Mouse (Mus musculus) embryo, embryonic 10.5 days (tissue): Measurements from ENCODE around the gene 4833427G06Rik.

Experiments
- DNase-seq: peaks from one replicate; pipeline ENCODE4 v3.0.0-alpha.2; 2015; ENCODE audit warnings: low spot score

4833427G06Rik gene

DNA sequence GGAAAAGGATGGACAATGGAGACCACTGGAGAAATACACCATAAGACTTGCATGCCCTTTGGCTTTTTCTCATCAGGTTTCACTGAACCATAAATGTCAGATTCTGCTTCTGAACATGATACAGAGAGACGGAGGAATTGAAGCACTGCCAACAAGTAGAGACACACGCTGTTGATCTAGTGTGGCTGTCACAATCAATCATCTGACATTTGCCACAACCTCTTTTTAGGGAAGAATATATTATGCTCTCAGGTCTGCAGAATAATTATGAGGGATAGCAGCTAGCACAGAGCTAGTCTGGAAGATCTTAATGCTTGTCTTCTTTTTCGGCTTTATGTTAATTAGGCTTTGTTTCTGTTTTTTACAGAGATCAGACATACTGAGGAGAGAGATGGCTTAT is 33.7 kb downstream of the 4833427G06Rik start:
- DNase-seq = no peak

GRCm38 (mm10) chr9:51060601-51061000 is 41.3 kb downstream of the 4833427G06Rik start, which contains the start of gene Btg4:
Gene Btg4, plus strand, starts transcription at chr9:51060901.
- DNase-seq = no peak

DNA sequence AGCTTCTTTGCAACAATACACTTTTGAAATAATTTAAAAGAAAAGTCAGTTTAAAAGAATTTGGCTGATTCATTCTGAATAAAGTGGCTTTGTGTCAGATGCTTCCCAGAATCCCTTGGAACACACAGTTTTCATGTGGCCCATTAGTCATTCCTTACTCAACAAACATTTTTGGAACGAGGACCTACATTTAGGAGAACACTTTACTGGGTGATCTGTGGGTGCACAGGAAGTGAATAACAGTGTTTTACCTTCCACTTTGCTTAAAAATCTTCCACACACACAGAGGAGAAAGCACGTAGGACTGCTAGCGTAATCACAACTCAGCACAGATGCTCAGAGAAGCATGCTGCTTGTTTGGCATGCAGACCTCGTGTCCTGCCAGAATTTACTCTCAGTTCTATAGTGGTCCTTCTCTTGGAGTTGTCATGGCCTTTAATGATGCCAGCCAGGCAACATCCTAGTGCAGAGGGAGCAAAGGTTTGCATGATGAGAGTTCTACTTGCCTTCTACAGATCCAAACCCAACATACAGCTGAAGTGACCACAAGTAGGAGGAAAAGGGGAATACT is 42.8 kb downstream of the 4833427G06Rik start:
- DNase-seq = no peak

DNA sequence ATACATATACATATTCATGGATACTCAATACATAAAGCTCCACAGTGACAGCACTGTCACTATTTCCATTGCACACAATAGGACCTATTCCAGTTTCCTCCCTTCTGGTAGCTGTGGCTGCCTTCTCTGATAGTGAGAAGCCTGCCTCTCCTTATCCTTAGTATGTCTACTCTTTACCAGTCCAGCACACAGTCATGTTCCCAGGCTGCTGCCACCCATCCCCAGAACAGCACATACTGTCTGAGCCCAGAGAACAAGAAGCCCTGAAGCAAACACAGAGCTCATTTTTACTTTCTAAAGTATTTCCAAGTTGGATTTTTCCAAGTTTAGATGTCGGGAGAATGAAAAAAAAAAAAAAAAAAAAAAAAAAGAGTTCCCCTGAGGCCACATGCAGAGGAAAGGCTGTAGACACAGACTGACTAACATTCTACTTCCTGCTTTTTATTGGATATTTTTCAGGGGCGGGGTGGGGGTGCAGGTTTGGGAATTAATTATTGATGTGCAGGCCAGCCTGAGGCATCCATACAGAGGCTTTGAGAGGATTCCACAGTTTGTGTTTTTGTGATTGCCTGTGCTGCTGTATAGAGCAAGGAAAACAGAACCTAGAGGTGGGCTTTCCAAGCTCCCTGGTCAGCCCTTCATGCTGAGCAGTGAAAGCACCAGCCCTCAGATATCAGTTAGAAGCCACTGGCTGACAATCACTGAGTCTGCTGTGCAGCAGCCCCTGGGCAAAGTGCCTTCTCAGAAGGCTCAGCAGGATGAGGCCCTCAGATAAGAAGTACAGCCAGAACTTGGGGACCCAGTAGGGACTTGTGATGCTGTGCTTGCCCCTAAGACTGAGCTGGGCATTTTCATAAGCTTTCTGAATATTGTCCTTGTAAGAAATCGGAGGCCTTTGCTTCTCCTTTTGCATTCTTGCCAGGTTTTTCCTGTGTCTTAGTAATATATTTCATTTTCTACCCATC is 45.2 kb downstream of the 4833427G06Rik start:
- DNase-seq = no peak

- peak; percentile 28 for DNase-seq
Measured at GRCm38 (mm10) chr9:51052180-51052579, 49.7 kb downstream of the 4833427G06Rik start.

- DNase-seq = no peak
Measured at GRCm38 (mm10) chr9:51042136-51042535, 59.7 kb downstream of the 4833427G06Rik start.

- no peak for DNase-seq
Measured at GRCm38 (mm10) chr9:51041491-51041980, 60.3 kb downstream of the 4833427G06Rik start.

GRCm38 (mm10) chr9:51032785-51033529 is 68.9 kb downstream of the 4833427G06Rik start:
- no peak for DNase-seq

DNA sequence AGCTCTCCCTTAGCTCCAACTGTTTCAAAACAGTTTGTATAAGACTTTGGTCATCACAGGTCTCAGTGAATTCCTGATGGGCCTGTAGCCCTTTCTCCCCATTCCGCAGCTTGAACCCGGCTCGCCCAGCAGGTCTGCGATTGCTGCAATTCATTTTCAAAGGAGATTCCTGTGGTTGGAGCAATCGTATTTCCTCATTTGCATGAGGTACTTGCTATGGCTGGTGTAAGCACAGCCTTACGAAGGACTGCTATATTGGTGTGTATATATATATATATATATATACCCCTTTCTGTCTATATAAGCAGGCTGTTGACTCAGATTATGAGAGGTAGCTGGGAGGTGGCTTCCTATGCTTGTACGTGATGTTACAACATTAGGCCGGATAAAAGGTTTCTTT is 69.6 kb downstream of the 4833427G06Rik start:
- no peak for DNase-seq

- DNase-seq = no peak
Measured at GRCm38 (mm10) chr9:51031603-51032002, 70.3 kb downstream of the 4833427G06Rik start.
